Mouse (Mus musculus) megakaryocyte-erythroid progenitor cell, adult 5-6 weeks (primary cell): ENCODE data around the gene Wnk1. TPM values are rescaled to one million over a fixed set of nuclear protein-coding genes. Genes with fewer than 3 reads are reported as not detected.
A peak's percentile ranks its signal among the peaks of the same experiment; 100 is the strongest.

Source experiments
- ATAC-seq: replicated peaks from 2 replicates; pipeline ENCODE4 v1.8.0; 2016; ENCODE audit warnings: mild to moderate bottlenecking, inconsistent platforms; ENCODE audit not compliant: severe bottlenecking, poor library complexity, low FRiP score, low TSS enrichment
- total RNA-seq, 2 experiments: library from RNA; stranded (forward) in 1 of 2; stranded (reverse) in 1 of 2; fragments of 200-1000, 215-1000 nt in 1 of 2; fragments of >200 nt in 1 of 2; fragmentation: Nextera tagmentation in 1 of 2; gene quantifications; 2 replicates each; pipeline ENCODE4 v1.2.3; 2014 to 2017

Wnk1 gene
- total RNA-seq, 2 experiments from 2014 or later = 123 to 268 TPM

DNA sequence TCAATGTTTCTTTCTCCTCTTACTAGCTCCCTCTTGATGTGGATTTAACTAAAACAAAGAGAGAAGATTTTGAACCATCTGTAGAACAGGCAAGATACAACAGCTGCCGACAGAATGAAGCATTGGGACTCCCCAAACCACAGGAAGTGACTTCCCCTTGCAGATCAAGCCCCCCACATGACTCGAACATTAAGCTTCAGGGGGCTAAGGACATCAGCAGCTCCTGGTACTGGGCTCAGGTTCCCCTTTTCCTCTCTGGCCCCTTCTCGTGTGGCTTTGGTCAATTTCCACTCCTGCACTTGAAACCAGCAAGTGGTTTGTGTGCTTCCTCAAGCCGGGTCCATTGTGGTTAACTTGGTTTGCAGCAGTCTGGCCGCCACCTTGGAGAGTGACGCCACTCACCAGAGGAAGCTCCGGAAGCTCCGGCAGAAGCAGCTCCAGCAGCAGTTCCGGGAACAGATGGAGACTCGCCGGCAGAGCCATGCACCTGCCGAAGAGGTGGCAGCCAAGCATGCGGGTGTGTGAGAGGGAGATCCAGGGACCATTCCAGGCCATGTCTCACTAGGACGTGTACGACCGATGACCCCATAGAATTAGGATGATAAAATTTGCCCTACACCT lies 119.8 kb downstream of the Wnk1 start:
- peak; percentile 31 for ATAC-seq

DNA sequence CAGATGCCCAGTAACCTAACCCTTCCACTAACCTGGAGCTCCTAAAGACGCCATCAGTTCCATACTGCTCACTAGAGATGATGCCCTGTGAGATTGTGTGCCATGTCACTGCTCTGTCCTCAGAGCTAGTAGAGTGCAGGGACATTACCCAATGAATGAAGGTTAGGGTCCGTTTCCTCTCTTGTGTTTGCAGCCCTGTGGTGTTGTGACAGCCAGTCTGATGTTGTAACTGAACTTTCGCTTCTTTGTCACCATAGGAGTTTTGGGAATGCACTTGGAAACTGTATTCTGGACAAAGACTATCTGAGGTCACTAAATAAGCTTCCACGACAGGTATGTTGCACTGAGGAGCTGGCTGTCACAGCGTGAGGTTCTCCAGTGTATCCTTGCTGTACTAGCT lies 122.8 kb downstream of the Wnk1 start:
- ATAC-seq = no peak

DNA sequence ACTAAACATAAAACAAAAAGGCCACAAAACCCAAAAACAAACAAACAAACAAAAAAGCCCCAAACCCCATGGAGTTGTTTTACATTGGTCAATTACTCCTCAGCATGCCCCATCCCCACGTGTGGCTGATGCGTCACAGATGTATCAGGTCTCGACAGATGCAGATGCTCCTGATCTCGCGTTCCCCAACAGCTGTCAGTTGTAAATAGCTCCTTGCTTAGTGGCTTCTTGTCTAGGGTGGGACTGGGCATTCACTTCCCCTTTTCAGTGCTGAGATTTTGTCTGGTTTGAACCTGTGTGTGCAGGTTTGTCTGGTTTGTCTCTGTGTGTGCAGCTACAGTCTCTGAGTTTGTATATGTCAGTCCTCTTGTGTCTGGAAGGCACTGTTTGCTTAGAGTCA lies 126.4 kb downstream of the Wnk1 start:
- no peak for ATAC-seq

DNA sequence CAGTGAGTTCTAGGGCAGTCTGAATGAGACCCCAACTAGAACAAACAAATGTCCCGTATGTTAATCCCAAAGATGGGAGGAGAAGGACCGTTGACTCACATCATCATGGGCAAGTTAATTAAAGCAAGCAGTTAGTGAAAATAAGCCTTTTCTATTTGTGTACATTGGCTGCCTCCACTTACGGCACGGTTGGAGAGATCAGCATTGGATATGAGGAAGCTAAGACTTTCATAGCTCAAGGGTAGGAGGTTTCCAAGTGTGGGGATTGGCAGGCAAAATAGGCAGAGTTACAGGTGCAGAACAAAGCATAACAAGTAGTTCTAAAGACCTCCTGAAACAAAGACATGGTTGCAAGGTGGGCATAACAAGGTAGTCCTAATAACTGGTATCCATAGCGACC lies 133.0 kb downstream of the Wnk1 start:
- ATAC-seq = no peak

DNA sequence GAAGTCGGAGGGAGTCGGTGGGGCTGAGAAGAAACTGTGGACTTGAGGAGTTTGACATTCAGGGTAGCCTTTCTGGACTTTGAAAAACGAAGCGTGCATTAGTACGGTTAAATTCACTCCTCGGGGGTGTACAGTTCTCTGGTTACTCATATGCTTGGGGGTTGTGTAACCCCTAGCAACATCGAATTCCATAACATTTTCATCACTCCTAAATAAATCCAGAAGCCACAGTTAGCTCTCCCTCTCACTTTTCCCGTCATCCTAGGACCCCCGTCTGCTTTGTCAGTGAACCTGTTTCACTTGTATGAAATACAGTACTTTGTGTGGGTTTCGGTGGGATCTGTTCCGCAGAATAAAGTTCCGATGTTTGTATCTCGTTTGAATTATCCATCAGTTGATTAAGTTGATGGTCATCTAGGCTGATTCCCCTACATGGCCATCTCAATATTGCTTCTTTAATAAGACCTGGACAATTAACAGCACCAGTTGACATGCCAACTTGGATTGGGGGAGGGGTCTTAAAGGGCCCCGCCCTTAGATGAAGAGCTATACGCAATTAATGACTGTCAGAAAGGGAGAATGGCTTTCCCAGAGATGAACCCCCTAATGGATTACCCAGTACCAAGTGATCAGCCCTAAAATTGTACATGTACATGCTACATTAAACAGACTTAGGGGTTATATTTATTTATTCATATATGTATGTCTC lies 135.2 kb downstream of the Wnk1 start:
- no peak for ATAC-seq

DNA sequence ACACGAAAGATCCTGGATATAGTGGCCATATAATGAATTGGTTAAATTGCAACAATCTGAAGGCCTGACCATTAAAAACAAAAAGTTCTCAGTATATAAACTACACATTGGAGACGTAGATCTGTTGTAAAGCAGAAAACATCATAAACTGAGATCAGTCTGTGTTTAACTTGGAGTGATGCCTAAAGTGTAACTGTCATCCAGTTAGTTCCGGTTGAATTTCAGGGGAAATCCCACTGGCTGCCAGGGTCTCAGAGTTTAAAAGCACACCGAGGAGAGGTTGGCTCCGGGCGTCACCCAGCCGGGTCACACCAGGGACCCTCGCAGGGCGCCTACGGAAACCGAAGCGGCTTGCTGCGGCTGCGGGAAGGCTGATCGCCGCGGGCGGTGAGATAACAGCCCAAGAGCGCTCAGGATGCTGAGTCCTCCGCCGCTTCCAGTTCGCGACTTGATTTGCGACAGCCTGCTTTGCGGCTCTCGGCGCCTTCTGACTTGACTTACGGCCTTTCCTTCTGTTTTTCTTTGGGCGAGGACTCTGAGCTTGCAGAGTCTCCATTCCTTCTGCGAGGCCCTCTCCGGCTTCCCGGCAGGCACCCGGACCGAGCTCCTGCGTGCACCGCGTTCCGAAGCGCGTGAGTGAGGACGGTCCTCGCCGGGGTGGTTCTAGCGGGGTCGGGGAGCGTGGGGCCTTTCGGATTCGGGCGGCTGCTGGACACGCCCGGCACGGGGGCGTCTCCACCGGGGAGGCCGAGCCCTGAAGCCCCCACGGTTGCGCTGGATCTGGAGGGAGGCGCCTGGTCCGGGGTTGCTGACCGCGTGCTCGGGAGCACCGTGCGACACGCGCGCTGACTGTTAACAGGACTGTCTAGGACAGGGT lies 136.0 kb downstream of the Wnk1 start, which contains the start of gene Rad52:
Rad52 (plus strand) TSS at position 495 of the 877 bp plus-strand sequence.
- peak; percentile 78 for ATAC-seq

DNA sequence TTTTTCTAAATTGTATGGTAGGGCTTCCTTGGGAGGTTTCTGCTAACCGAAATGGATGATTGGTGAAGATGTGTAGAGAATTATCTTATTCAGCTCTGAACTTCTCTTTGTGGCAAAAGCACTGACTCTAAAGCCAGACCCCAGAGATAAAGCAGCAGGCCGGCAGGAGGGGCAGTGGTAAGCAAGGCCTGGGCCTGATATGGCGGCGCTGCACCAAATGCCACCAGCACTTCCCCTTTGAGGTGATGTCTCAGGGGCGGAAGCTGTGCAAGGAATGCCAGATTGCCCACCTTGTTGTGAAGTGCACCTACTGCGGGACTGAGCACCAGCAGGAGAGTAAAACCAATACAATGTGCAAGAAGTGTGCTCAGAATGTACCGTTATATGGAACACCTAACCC lies 145.8 kb downstream of the Wnk1 start:
- ATAC-seq = peak; percentile 63

DNA sequence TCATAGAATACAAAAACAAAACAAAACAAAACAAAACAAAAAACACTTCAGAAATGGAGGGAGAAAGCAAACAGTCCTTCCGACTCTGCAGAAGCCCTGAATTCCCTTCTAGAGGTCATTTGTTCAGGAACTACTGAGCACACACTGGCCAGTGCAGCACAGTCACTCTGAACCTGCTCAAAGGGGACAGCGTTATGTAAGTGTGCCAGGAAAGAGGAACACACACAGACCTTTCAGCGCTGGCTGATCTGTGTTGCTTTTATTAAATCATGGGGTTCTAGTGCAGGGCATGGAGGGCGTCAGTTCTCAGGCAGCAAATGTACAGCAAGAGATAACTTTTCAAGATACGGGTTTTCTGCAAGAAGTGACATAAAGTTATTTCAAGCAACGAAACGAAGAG lies 155.3 kb downstream of the Wnk1 start:
- ATAC-seq = 0 out of 2 replicates have a peak, but pooled peaks have one; percentile 41

Other genes with a start within 250 kb of the Wnk1 start
- 12.8 and 13.5 TPM in 2 replicates for gene Erc1, start 190.5 kb downstream of the Wnk1 start, total RNA-seq (2014; fragmentation: Nextera tagmentation)
- gene Erc1, start 190.5 kb downstream of the Wnk1 start, total RNA-seq (2017) = 13.5 and 22.3 TPM in 2 replicates
- gene Rad52, start 136.0 kb downstream of the Wnk1 start, total RNA-seq (2014; fragmentation: Nextera tagmentation) = 45.9 and 58.5 TPM in 2 replicates
- gene Rad52, start 136.0 kb downstream of the Wnk1 start, total RNA-seq (2017) = 35.6 and 41.9 TPM in 2 replicates
- gene Ninj2, start 54.7 kb upstream of the Wnk1 start, total RNA-seq (2014; fragmentation: Nextera tagmentation) = not detected in 2 replicates
- not detected in 2 replicates for gene Ninj2, start 54.7 kb upstream of the Wnk1 start, total RNA-seq (2017)